Comparison of ENCODE assay signal across 8 mouse cellular contexts in genomic region chr4:63410583-63410934, GRCm38 (mm10). TPM values are rescaled to one million over a fixed set of nuclear protein-coding genes. Genes with fewer than 3 reads are reported as not detected.
DNase-seq lines count a peak whose midpoint lies in the region; ATAC-seq lines count a peak whose summit lies in the region.

No protein-coding gene starts in this region.

- peak overlapping the region; percentile 66 for H3K4me3 ChIP-seq in intestine, embryonic 15.5 days (replicated peaks)

- peak overlapping the region; percentile 39 for H3K9ac ChIP-seq in intestine, embryonic 15.5 days

- H3K4me2 ChIP-seq in intestine, embryonic 15.5 days (replicated peaks): peak overlapping the region; percentile 98

- no peaks in the 10 kb centered on the region for H3K27me3 ChIP-seq in intestine, embryonic 15.5 days (replicated peaks)

- peak overlapping the region; percentile 56; the same call in 1 of the 2 replicates for H3K27ac ChIP-seq in intestine, embryonic 15.5 days

- peaks cover 27% of the 10 kb centered on the region for H3K4me1 ChIP-seq in intestine, embryonic 15.5 days (replicated peaks)

- intact Hi-C loops in gastrocnemius, postnatal 36 days (cut with DNase I): loop anchor here (10.0 kb wide), 2 partner anchors 274 to 634 kb away; partner anchors contain the start of gene Tnc
- intact Hi-C loops in left cerebral cortex, postnatal 14 days (cut with DNase I): no loop called here

- WGBS in intestine, embryonic 15.5 days: 0% methylated on average over 19 of the region's 19 CpGs

- ATAC-seq in intestine, embryonic 15.5 days: peak; percentile 94
- ATAC-seq in megakaryocyte-erythroid progenitor cell, adult 5-6 weeks (replicated peaks; ENCODE audit: low FRiP score, low TSS enrichment, poor library complexity, severe bottlenecking): peak; percentile 93

- H3K36me3 ChIP-seq in intestine, embryonic 15.5 days: no peaks in the 10 kb centered on the region

- no peaks in the 10 kb centered on the region for H3K9me3 ChIP-seq in intestine, embryonic 15.5 days

- DNase-seq in adrenal gland, postnatal 10 days: peak; percentile 96
- peak; percentile 93 for DNase-seq in embryo, embryonic 9.5 days (ENCODE audit: extremely low spot score)
- peak; percentile 87 to 93 for DNase-seq in gastrocnemius, postnatal 36 days
- peak; percentile 92 to 93 for DNase-seq in left cerebral cortex, postnatal 14 days (ENCODE audit: low spot score in 2 of 2)
- peak; percentile 96 for DNase-seq in right cerebral cortex, postnatal 14 days
- DNase-seq in urinary bladder, postnatal 25 days (ENCODE audit: low spot score): peak; percentile 87

RNA-seq across cellular contexts. Expression of gene Akna, which starts 7.4 kb away (rescaled TPM):
- total RNA-seq in adrenal gland, postnatal 10 days (2021): 1 to 10 TPM; 7.4 to 7.7 TPM
- total RNA-seq in gastrocnemius, postnatal 36 days (2021): 1 to 10 TPM; 1.4 to 1.5 TPM
- 5.6 and 6.5 TPM in 2 replicates for polyA plus RNA-seq in intestine, embryonic 15.5 days (2015; fragmentation: Nextera tagmentation; extraction: Ambion mirVana)
- total RNA-seq in left cerebral cortex, postnatal 14 days (2021): 1 to 10 TPM; 3.9 to 4.0 TPM
- total RNA-seq in megakaryocyte-erythroid progenitor cell, adult 5-6 weeks (2014; fragmentation: Nextera tagmentation): 29.6 and 30.1 TPM in 2 replicates
- 3.0 and 5.7 TPM in 2 replicates for total RNA-seq in megakaryocyte-erythroid progenitor cell, adult 5-6 weeks (2017)

RNA-seq across cellular contexts. Expression of gene Orm2, which starts 48.3 kb away (rescaled TPM):
- total RNA-seq in adrenal gland, postnatal 10 days (2021): under 1 TPM in 1 of 2 experiments, not detected in 1; 0.84 TPM
- total RNA-seq in gastrocnemius, postnatal 36 days (2021): under 1 TPM in 1 of 2 experiments, not detected in 1; 0.36 TPM
- not detected in 2 replicates for polyA plus RNA-seq in intestine, embryonic 15.5 days (2015; fragmentation: Nextera tagmentation; extraction: Ambion mirVana)
- total RNA-seq in left cerebral cortex, postnatal 14 days (2021): not detected
- total RNA-seq in megakaryocyte-erythroid progenitor cell, adult 5-6 weeks (2014; fragmentation: Nextera tagmentation): not detected in 2 replicates
- total RNA-seq in megakaryocyte-erythroid progenitor cell, adult 5-6 weeks (2017): not detected in 2 replicates

RNA-seq across cellular contexts. Expression of gene Orm3, which starts 54.6 kb away (rescaled TPM):
- 1 to 10 TPM; 1.5 to 2.2 TPM for total RNA-seq in adrenal gland, postnatal 10 days (2021)
- total RNA-seq in gastrocnemius, postnatal 36 days (2021): not detected
- polyA plus RNA-seq in intestine, embryonic 15.5 days (2015; fragmentation: Nextera tagmentation; extraction: Ambion mirVana): not detected in 2 replicates
- total RNA-seq in left cerebral cortex, postnatal 14 days (2021): not detected
- total RNA-seq in megakaryocyte-erythroid progenitor cell, adult 5-6 weeks (2014; fragmentation: Nextera tagmentation): not detected in 2 replicates
- total RNA-seq in megakaryocyte-erythroid progenitor cell, adult 5-6 weeks (2017): not detected in 2 replicates

Comparison
In these comparisons a context has a peak if more than half of its experiments do, and no peak if none do; other contexts are left out.
1. Peak in every context shown above with its lines: DNase-seq, ATAC-seq, H3K4me3 ChIP-seq and H3K27ac ChIP-seq.